Mouse (Mus musculus) heart, postnatal 0 days (tissue): Measurements from ENCODE around the gene Ifi27l2b.

ENCODE experiments used
- CTCF ChIP-seq: IDR thresholded peaks from 2 replicates; pipeline ENCODE4 v1.5.1; 2016; ENCODE audit warnings: antibody characterized with exemption, control low read depth, low read depth
- EP300 ChIP-seq: IDR thresholded peaks from 2 replicates; pipeline ENCODE4 v1.6.1; 2016; ENCODE audit warnings: antibody characterized with exemption, low read depth

DNA sequence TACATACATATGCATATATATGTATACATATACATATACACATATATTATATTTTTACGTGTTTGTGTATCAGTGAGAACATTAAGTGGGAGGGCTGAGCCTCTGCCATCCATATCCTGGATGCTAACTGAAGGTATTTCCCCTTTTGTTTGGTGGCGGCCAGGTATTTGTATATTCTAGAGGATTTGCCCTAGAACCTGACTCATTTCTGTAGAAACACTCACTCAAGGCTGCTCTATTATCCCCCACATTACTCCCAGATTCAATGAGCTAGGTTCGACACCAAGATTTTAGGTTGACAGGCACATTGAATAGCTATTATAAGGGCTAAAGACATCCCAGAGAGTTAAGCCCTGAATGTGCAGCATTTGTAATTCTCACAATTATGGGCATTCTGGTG, 12.0 kb downstream of the Ifi27l2b start:
- no peak for TF ChIP-seq CTCF
- no peak for TF ChIP-seq EP300
